Mouse (Mus musculus) colon, adult 2 months (tissue): ENCODE data around the gene Gm10837. TPM values are rescaled to one million over a fixed set of nuclear protein-coding genes. Genes with fewer than 3 reads are reported as not detected.

ENCODE experiments used
- polyA plus RNA-seq: library from polyadenylated mRNA; depleted of rRNA; stranded (reverse); fragments of >200 nt; gene quantifications from 2 replicates; pipeline ENCODE4 v1.2.3, GENCODE M21; 2012; rRNA removed

Gene Gm10837
- polyA plus RNA-seq: not detected in 2 replicates

DNA sequence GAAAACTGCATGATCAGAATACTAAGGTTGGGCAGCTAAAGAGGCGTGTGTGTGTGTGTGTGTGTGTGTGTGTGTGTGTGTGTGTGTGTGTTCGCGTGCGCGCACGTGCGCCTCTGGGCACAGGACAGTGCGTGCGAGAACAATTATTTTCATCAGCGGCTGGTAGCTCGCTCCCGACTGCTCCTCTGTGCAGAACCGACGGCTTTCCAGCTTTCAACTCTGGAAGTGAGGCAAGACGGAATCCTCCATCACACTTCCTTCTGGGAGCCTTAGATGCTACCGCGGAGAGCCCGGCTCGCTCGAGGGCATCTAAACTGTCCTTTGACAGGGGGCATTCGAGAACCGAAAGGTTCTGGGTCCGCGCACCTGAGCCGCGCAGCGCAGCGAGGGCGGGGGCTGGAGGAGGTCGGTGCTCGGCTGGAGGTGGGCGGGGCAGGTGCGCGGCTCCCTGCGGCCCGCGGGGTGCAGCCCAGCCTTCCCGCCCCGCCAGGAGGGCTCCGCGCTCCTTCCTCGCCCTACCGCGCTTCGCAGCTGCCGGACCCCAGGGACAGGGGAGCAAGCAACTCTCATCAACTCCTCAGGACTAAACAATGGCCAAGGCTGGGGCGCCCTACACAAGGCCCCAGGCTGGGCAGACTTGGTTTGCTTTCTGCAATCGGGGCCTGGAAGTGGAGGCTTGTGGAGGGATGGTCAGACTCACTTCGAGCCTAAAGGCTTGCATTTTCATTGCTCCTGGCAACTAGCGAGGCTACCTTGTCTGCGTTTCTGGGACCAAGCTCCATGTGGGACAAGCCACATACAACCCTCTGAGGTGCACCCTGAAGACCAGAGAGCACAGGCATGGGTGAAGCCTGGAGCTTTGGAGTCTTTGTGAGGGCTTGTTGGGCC is at the start of gene Gm10837:
Gene Gm10837, plus strand, starts transcription at position 146 of the 888 bp plus-strand sequence.

DNA sequence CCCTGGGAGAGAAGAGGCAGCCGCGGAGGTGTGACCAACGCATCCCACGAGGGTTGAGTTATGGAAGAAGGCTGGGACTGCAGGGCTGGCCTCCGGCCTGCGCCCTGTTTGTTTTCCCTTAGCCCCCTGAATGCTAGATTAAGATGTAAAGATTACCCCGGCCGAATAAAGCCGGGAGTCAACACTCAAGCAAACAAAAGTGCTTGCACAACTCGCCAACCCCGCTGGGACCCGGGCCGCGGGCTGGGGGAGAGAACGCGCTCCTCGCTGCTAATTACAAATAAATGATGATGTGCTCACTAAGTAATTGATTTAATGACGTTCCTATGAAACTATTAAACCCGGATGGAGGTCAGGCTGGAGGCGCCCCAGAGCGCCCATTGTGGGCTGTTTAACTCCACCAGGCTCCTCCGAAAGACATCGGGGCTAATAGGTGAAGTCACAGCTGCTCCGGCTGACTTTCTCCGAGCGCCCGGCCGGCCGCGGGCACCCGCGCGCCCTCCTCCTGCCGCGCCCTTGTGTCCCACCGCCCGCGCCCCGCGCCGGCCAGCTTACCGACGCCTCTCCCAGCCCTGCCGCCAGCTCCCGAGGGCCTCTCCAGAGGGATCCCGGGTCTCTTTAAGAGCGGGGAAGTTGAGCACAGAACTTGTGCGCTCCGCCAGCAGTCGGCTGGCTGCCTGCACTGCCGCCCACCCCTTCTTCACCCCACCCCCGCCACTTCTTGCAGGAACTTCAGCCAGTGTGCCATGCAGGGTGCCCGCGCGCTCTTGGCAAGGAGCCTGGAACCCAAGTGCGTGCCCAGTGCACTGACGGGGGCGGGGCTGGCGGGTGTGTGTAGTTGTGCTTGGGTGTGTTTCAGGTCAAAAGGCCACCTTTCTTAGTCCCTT is 39.6 kb upstream of the Gm10837 start, which contains the start of gene Gm5089:
Gene Gm5089, minus strand, starts transcription at position 620 of the 887 bp plus-strand sequence.

DNA sequence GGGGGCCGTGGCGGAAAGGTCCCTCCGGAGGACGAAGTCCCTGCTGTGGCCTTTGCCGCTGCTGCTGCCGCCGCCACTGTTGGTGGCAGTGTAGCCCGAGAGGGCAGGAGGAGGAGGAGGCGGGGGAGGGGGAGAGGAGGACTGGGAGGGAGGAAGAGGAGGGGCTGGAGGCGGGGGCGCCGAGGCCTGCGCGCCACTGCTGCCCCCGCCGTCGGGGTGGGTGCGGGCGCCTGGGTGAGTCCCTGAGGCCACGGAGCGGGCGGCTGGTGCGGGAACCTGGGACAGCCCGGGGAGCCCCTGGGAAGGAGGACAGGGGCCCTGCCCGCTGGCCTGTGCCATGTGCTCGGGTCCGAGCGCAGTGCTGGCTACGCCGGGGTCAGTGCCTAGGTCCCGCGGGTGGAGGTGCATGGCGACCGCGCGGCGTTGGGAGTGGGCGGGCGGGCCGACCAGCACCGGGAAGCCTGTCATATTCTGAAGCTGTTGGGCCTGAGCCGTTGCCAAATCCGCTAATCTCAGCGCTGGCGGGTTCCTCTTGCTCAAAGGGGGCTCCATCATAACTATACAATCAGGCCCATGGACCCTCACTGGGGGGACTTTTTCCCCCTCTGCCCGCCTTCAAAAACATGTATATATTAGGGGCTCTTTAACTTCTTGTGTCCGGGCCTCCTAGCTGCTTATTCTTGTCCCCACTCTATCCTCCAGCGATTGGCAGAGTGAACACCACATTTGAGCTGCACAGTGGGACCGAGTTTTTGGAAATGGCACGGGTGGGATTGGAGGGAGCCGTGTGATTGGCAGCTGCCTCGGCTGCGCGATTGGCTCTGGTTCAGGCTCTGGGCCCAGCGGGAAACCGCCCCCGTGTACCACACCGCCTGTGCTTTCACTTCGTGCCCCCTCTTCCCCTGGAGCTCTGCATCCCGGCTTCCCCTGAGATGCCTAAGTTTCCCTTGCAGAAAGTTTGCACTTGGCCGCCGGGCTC is 25.3 kb upstream of the Gm10837 start, which contains the start of gene Zic5:
Gene Zic5, minus strand, starts transcription at position 915 of the 979 bp plus-strand sequence.

DNA sequence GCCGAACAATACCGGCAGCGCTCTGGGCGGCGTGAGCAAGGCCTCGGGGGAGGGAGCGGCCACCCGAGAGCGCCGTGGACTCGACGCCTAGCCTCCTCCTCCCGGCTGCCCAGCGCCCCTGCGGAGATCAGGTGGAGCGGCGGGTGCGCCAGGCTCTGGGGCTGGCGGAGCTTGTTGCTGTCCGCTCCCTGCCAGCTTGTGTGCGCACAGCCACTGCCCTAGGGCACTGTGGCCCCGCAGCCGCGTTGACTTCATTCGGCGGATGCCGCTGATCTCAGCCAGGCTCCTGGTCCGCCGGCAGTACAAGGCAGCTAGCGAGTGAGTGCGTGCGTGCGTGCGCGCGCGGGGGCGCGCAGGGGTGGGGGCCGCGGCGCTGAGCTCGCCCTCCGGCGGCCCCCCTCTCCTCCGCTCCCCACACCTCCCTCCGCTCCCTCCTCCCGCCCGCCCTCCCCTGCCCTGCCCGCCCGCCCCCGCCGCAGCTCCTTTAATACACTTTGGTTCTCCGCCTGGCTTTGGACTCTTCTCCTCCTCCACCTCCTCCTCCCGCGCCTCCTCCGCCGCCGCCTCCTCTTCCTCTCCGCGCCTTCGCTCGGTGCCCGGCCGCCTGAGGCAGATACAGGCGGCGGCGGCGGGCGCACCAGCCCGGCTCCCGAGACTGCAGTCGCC is 15.4 kb upstream of the Gm10837 start, which contains the start of gene Zic2:
Gene Zic2, plus strand, starts transcription at position 545 of the 666 bp plus-strand sequence.

DNA sequence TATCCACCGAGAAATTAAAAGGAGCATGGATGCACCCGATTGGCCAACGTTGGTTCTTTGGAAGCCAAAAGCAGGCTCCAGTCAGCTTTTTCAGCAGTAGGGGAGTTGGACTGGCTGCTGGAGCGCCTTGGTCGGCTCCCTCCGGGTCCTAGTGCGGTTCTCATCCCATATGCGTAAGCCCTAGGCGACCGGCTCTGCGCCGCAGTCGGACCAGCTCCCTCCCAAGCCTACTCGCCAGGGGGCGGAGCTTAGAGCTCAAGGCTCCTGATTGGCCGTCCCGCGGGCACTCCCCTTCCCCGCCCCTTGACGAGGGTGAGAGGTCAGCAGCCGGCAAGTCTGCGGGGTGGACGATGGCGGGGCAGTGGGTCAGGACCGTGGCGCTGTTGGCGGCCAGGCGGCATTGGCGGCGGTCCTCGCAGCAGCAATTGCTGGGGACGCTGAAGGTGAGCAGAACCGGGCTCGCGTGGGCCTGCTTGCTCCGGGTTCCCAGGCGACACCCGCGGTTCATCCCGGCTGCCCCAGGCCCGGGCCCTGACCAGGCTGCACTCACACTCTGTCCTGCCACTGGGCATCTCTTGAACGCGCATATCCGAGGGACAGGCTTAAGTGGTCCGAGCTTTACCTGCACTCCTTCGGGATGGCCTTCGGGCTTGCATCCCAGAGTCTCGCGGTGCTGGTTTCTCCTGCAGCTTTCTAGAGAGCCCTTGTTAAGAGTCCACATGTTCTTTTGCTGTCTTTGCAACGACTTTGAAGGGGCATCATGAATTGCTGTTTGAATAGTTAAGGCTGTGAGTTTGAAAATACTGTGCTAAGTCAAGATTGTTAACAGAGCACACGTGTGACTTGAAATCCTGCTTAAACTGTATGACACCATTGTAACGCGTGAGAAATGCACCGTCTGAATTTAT is 43.9 kb downstream of the Gm10837 start, which contains the start of gene Pcca:
Gene Pcca, plus strand, starts transcription at position 308 of the 908 bp plus-strand sequence.

Other genes with a start within 250 kb of the Gm10837 start
- gene Gm5089, start 39.5 kb upstream of the Gm10837 start, polyA plus RNA-seq: 0.05 and 0.10 TPM in 2 replicates
- gene Zic5, start 24.9 kb upstream of the Gm10837 start, polyA plus RNA-seq: not detected in 2 replicates
- gene Zic2, start 15.2 kb upstream of the Gm10837 start, polyA plus RNA-seq: not detected in 2 replicates
- 9.2 and 12.8 TPM in 2 replicates for gene Pcca, start 43.7 kb downstream of the Gm10837 start, polyA plus RNA-seq